ENCODE assay signal across 26 mouse cellular contexts in genomic region chr11:29768523-29768922, GRCm38 (mm10). TPM values are rescaled to one million over a fixed set of nuclear protein-coding genes. Genes with fewer than 3 reads are reported as not detected.
"Had no signal": no experiment of that assay in that cellular context is flagged by ENCODE, and none has a peak within 500 bp of the region (broad histone marks: within the 10 kb centered on the region; RNA-seq: fewer than 3 reads in every experiment).

No protein-coding gene starts in this region.

- DNase-seq: kidney, adult 11 months; kidney, adult 8-10 months; kidney, postnatal 10 days; kidney, postnatal 36 days; layer of hippocampus, adult 9-11 months; left cerebral cortex, postnatal 4 days; liver, postnatal 0 days; lung, embryonic 14.5 days; right cerebral cortex, adult 18-20 months; right cerebral cortex, postnatal 14 days; right cerebral cortex, postnatal 4 days; thymus, adult 2 months; thymus, postnatal 14 days; thymus, postnatal 4 days had no signal

- H3K36me3 ChIP-seq: kidney, embryonic 15.5 days; limb, embryonic 12.5 days; limb, embryonic 15.5 days; midbrain, embryonic 15.5 days; neural tube, embryonic 13.5 days had no signal

- H3K27ac ChIP-seq: kidney, embryonic 15.5 days; limb, embryonic 12.5 days; limb, embryonic 15.5 days; liver, embryonic 14.5 days; macrophage; midbrain, embryonic 15.5 days; neural tube, embryonic 13.5 days; stomach, postnatal 0 days had no signal

- ATAC-seq: liver, postnatal 0 days; lung, postnatal 0 days; midbrain, embryonic 15.5 days had no signal

- H3K4me1 ChIP-seq: kidney, embryonic 15.5 days; limb, embryonic 12.5 days; limb, embryonic 15.5 days; midbrain, embryonic 15.5 days; neural tube, embryonic 13.5 days had no signal

- H3K4me3 ChIP-seq: kidney, embryonic 15.5 days; limb, embryonic 12.5 days; limb, embryonic 15.5 days; midbrain, embryonic 15.5 days; myocyte; neural tube, embryonic 13.5 days had no signal

- H3K4me2 ChIP-seq: kidney, embryonic 15.5 days; limb, embryonic 12.5 days; limb, embryonic 15.5 days; liver, embryonic 11.5 days; lung, embryonic 14.5 days; midbrain, embryonic 15.5 days; neural tube, embryonic 13.5 days had no signal

- H3K9me3 ChIP-seq: kidney, embryonic 15.5 days; limb, embryonic 12.5 days; limb, embryonic 15.5 days; midbrain, embryonic 15.5 days; neural tube, embryonic 13.5 days had no signal

- H3K27me3 ChIP-seq: kidney, embryonic 15.5 days; limb, embryonic 12.5 days; limb, embryonic 15.5 days; midbrain, embryonic 15.5 days; neural tube, embryonic 13.5 days had no signal

- H3K9ac ChIP-seq: kidney, embryonic 15.5 days; limb, embryonic 12.5 days; limb, embryonic 15.5 days; liver, embryonic 14.5 days; liver, postnatal 0 days; lung, embryonic 14.5 days; midbrain, embryonic 15.5 days; neural tube, embryonic 13.5 days had no signal

RNA-seq across cellular contexts. Expression of gene 4931440F15Rik, which starts 56.9 kb away (rescaled TPM):
- total RNA-seq: neutrophil, adult 5-6 weeks had no signal
- polyA plus RNA-seq: macrophage had no signal
